Mouse (Mus musculus): Measurements from ENCODE around the gene Olfr954.

GRCm38 (mm10) chr9:39508998-39509397 lies 52.5 kb downstream of the Olfr954 start:
- TF ChIP-seq CTCF (IDR thresholded peaks at IDR 0.05; ENCODE audit: extremely low read depth, insufficient read length, insufficient replicate concordance, low read depth, low read length) = no peak
- no peak for TF ChIP-seq POLR2A (IDR thresholded peaks at IDR 0.05; ENCODE audit: low read depth, low read length)
